In genomic region chr1:86359798-86360179, GRCm38 (mm10) we compare ENCODE assay signal across 7 mouse cellular contexts. TPM values are rescaled to one million over a fixed set of nuclear protein-coding genes. Genes with fewer than 3 reads are reported as not detected.
A peak's percentile ranks its signal among the peaks of the same experiment; 100 is the strongest.
DNase-seq lines count a peak whose midpoint lies in the region; ATAC-seq and TF ChIP-seq lines count a peak whose summit lies in the region.

No protein-coding gene starts in this region.

- H3K9ac ChIP-seq in limb, embryonic 12.5 days (replicated peaks): peak overlapping the region; percentile 96
- peak overlapping the region; percentile 87 for H3K9ac ChIP-seq in neural tube, embryonic 13.5 days

- under 1% methylated on average over 26 of the region's 26 CpGs for WGBS in limb, embryonic 12.5 days
- under 1% methylated on average over 26 of the region's 26 CpGs for whole genome bisulfite sequencing in neural tube, embryonic 13.5 days

- no peak for TF ChIP-seq CTCF in testis, adult 2 months (IDR thresholded peaks at IDR 0.05; ENCODE audit: control insufficient read depth, insufficient read depth, insufficient replicate concordance, low read depth, low read length)

- H3K4me1 ChIP-seq in testis, adult 2 months (ENCODE audit: control insufficient read depth, insufficient read depth, low read length): peaks cover 6% of the 10 kb centered on the region
- H3K4me1 ChIP-seq in limb, embryonic 12.5 days (replicated peaks): peaks cover 16% of the 10 kb centered on the region
- H3K4me1 ChIP-seq in neural tube, embryonic 13.5 days (replicated peaks): peaks cover 28% of the 10 kb centered on the region

- H3K9me3 ChIP-seq in limb, embryonic 12.5 days: no peaks in the 10 kb centered on the region
- H3K9me3 ChIP-seq in neural tube, embryonic 13.5 days: no peaks in the 10 kb centered on the region

- H3K4me3 ChIP-seq in testis, adult 2 months (ENCODE audit: control insufficient read depth, low read depth, low read length): peak overlapping the region; percentile 96
- peak overlapping the region; percentile 86 for H3K4me3 ChIP-seq in limb, embryonic 12.5 days (replicated peaks)
- H3K4me3 ChIP-seq in neural tube, embryonic 13.5 days: peak overlapping the region; percentile 81

- no peak for DNase-seq in testis, postnatal 14 days (ENCODE audit: low spot score)
- DNase-seq in cerebellum, postnatal 25 days: no peak
- no peak for DNase-seq in kidney, postnatal 36 days

- no peaks in the 10 kb centered on the region for H3K27me3 ChIP-seq in testis, adult 2 months (ENCODE audit: control insufficient read depth, insufficient read depth, low read length)
- H3K27me3 ChIP-seq in limb, embryonic 12.5 days: no peaks in the 10 kb centered on the region
- no peaks in the 10 kb centered on the region for H3K27me3 ChIP-seq in neural tube, embryonic 13.5 days

- peak; percentile 27 for ATAC-seq in erythroblast, adult 5-6 weeks (replicated peaks; ENCODE audit: low FRiP score, poor library complexity, severe bottlenecking)
- ATAC-seq in limb, embryonic 12.5 days (ENCODE audit: insufficient number of reproducible peaks, insufficient read depth, low FRiP score, low TSS enrichment, low read depth): no peak
- no peak for ATAC-seq in neural tube, embryonic 13.5 days (ENCODE audit: low read depth)

- no peaks in the 10 kb centered on the region for H3K36me3 ChIP-seq in testis, adult 2 months (ENCODE audit: control insufficient read depth, insufficient read depth, low read length)
- H3K36me3 ChIP-seq in limb, embryonic 12.5 days: peaks cover 29% of the 10 kb centered on the region
- H3K36me3 ChIP-seq in neural tube, embryonic 13.5 days: peaks cover 29% of the 10 kb centered on the region

- H3K4me2 ChIP-seq in limb, embryonic 12.5 days: peak overlapping the region; percentile 72
- peak overlapping the region; percentile 89 for H3K4me2 ChIP-seq in neural tube, embryonic 13.5 days

- peak overlapping the region; percentile 86 for H3K27ac ChIP-seq in testis, adult 2 months (ENCODE audit: control insufficient read depth, insufficient read depth, low read depth, low read length)
- peak overlapping the region; percentile 89 for H3K27ac ChIP-seq in limb, embryonic 12.5 days
- peak overlapping the region; percentile 98 for H3K27ac ChIP-seq in neural tube, embryonic 13.5 days (replicated peaks)

- TF ChIP-seq POLR2A in testis, adult 2 months (IDR thresholded peaks at IDR 0.05; ENCODE audit: control insufficient read depth, low read depth, low read length): no peak; the same call in 1 of the 2 replicates

RNA-seq across cellular contexts. Expression of gene Ncl, which starts 0.6 kb away (rescaled TPM):
- polyA plus RNA-seq in testis, adult 2 months (2012; rRNA removed): 5.1 and 5.7 TPM in 2 replicates
- total RNA-seq in erythroblast, adult 5-6 weeks (2015; ENCODE audit: low replicate concordance): 120 and 123 TPM in 2 replicates
- 80.3 and 144 TPM in 2 replicates for total RNA-seq in erythroblast, adult 5-6 weeks (2017; ENCODE audit: low replicate concordance)
- 467 and 515 TPM in 2 replicates for polyA plus RNA-seq in limb, embryonic 12.5 days (2016; fragmentation: Nextera tagmentation; extraction: Ambion mirVana)
- polyA plus RNA-seq in neural tube, embryonic 13.5 days (2015; fragmentation: Nextera tagmentation; extraction: Ambion mirVana): 213 and 222 TPM in 2 replicates

RNA-seq across cellular contexts. Expression of gene B3gnt7, which starts 57.2 kb away (rescaled TPM):
- 0.23 and 0.47 TPM in 2 replicates for polyA plus RNA-seq in testis, adult 2 months (2012; rRNA removed)
- 1.3 TPM in 1 of 2 replicates, not detected in the other for total RNA-seq in erythroblast, adult 5-6 weeks (2015; ENCODE audit: low replicate concordance)
- not detected in 2 replicates for total RNA-seq in erythroblast, adult 5-6 weeks (2017; ENCODE audit: low replicate concordance)
- 5.9 and 7.1 TPM in 2 replicates for polyA plus RNA-seq in limb, embryonic 12.5 days (2016; fragmentation: Nextera tagmentation; extraction: Ambion mirVana)
- polyA plus RNA-seq in neural tube, embryonic 13.5 days (2015; fragmentation: Nextera tagmentation; extraction: Ambion mirVana): 3.3 and 4.2 TPM in 2 replicates

Comparison
In these comparisons a context has a peak if more than half of its experiments do, and no peak if none do; other contexts are left out.
1. RNA of gene Ncl, which starts 0.6 kb away (polyA plus RNA-seq): 467 to 515 TPM in limb, embryonic 12.5 days and 213 to 222 TPM in neural tube, embryonic 13.5 days; 5.1 to 5.7 TPM in testis, adult 2 months; every median in the first group is over 10 times any median in the second.
2. Peak in every context shown above with its lines, with median percentiles within 50 percentile points of each other: H3K27ac ChIP-seq and H3K4me3 ChIP-seq.